Mouse (Mus musculus): ENCODE results near the gene Dop1b. TPM values are rescaled to one million over a fixed set of nuclear protein-coding genes. Genes with fewer than 3 reads are reported as not detected.

Dop1b gene
- polyA plus RNA-seq, 1 experiment: 13.4 TPM

DNA sequence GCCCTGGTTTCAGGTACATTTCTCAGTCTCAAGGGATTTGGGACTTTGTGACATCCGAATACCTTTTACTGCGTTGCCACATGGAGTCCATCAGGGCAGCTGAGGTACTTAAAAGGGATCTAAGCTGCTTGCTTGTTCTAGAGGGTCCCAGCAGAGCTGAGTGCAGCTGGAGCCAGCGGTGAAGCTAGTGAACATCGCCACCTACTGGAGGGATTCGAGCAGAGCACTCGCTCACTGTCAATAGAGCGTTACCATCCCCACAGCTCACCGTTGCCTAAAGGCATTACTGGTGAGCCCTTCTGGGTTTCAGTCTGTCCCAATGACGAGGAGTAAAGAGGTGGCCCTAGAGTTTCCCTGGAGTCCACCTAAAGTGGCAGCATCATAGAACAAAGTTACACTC lies 74.1 kb downstream of the Dop1b start:
- Histone ChIP-seq H3K4me2 (ENCODE audit: low read depth) (no peak overlapping the region), H3K4me3 (no peak overlapping the region), H3ac (ENCODE audit: control insufficient read depth, insufficient read length) (no peak overlapping the region), H3K79me2 (ENCODE audit: control insufficient read depth, insufficient read depth) (no peaks in the 10 kb centered on the region), H3K36me3 (ENCODE audit: control insufficient read depth, insufficient read depth) (no peaks in the 10 kb centered on the region), H3K27me3 (ENCODE audit: control insufficient read depth, insufficient read depth, insufficient read length) (no peaks in the 10 kb centered on the region)
- no peak for TF ChIP-seq POLR2A (IDR thresholded peaks at IDR 0.05; ENCODE audit: insufficient read length, low read depth)
- no peak for TF ChIP-seq SRF (IDR thresholded peaks at IDR 0.05; ENCODE audit: control insufficient read depth, insufficient read length, low read depth)

DNA sequence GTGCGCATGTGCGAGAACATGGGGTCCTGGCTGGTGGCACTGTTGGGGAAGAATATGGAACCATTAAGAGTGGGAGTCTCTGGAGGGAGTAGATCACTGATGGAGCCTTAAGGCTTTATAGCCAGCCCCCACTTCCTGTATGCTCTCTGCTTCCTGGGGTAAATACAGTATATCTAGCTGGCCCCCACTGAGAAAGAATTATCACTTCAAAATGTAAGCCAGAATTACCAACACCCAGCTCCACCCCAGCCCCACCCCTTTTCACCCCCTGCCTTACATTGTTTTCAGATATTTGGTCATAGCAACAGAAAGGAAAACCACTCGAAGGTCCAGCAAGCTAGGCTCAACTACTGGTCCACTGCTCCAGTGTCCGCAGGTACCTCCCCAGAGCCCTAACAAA lies 76.7 kb downstream of the Dop1b start:
- Histone ChIP-seq H3K79me2 (ENCODE audit: control insufficient read depth, insufficient read depth) (no peaks in the 10 kb centered on the region), H3K36me3 (ENCODE audit: control insufficient read depth, insufficient read depth) (no peaks in the 10 kb centered on the region), H3ac (ENCODE audit: control insufficient read depth, insufficient read length) (no peak overlapping the region), H3K4me3 (no peak overlapping the region), H3K4me2 (ENCODE audit: low read depth) (no peak overlapping the region), H3K27me3 (ENCODE audit: control insufficient read depth, insufficient read depth, insufficient read length) (no peaks in the 10 kb centered on the region)
- TF ChIP-seq POLR2AphosphoS2 (IDR thresholded peaks at IDR 0.05; ENCODE audit: insufficient read length, low read depth): no peak

DNA sequence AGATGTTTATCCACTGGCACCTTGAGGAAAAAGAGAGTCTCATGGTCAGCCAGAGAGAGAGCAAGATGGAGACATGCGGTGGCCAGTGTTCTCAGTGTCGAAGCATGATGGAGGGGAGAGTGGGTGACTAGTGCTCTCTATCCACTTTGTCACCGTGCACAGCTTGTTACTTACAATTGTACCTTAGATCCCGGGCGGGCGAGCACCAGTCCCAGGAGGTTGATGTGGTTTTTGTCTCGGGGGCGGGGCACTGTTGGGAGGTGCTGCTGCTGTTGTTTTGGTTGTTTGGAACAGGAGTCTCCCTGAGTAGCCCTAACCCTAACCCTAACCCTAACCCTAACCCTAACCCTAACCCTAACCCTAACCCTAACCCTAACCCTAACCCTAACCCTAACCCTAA lies 77.2 kb downstream of the Dop1b start:
- TF ChIP-seq SRF (IDR thresholded peaks at IDR 0.05; ENCODE audit: control insufficient read depth, insufficient read length, low read depth) (no peak), REST (IDR thresholded peaks at IDR 0.05; ENCODE audit: insufficient read depth, insufficient read length) (no peak), MYOD1 (IDR thresholded peaks at IDR 0.05; ENCODE audit: control insufficient read depth in 1 of 3, insufficient read length in 2 of 3, low read depth in 2 of 3) (no peak), MAX (IDR thresholded peaks at IDR 0.05; ENCODE audit: low read depth) (no peak), CEBPB (IDR thresholded peaks at IDR 0.05; ENCODE audit: insufficient read depth, poor library complexity, severe bottlenecking) (no peak), TCF12 (IDR thresholded peaks at IDR 0.05; ENCODE audit: insufficient read depth, poor library complexity, severe bottlenecking) (no peak), E2F4 (IDR thresholded peaks at IDR 0.05; ENCODE audit: insufficient read depth) (no peak), POLR2AphosphoS2 (IDR thresholded peaks at IDR 0.05; ENCODE audit: insufficient read length, low read depth) (no peak), TCF3 (IDR thresholded peaks at IDR 0.05; ENCODE audit: insufficient read length, low read depth) (no peak), USF1 (IDR thresholded peaks at IDR 0.05; ENCODE audit: low read depth) (no peak), MYOG (IDR thresholded peaks at IDR 0.05; ENCODE audit: control insufficient read depth in 1 of 3, insufficient read depth in 1 of 3, insufficient read length in 2 of 3, low read depth in 2 of 3) (no peak), POLR2A (IDR thresholded peaks at IDR 0.05; ENCODE audit: insufficient read length, low read depth) (no peak)
- Histone ChIP-seq H3ac (ENCODE audit: control insufficient read depth, insufficient read length) (no peak overlapping the region), H3K4me2 (ENCODE audit: low read depth) (no peak overlapping the region), H3K79me2 (ENCODE audit: control insufficient read depth, insufficient read depth) (no peaks in the 10 kb centered on the region), H3K27me3 (ENCODE audit: control insufficient read depth, insufficient read depth, insufficient read length) (no peaks in the 10 kb centered on the region), H3K36me3 (ENCODE audit: control insufficient read depth, insufficient read depth) (no peaks in the 10 kb centered on the region), H3K4me3 (no peak overlapping the region)

DNA sequence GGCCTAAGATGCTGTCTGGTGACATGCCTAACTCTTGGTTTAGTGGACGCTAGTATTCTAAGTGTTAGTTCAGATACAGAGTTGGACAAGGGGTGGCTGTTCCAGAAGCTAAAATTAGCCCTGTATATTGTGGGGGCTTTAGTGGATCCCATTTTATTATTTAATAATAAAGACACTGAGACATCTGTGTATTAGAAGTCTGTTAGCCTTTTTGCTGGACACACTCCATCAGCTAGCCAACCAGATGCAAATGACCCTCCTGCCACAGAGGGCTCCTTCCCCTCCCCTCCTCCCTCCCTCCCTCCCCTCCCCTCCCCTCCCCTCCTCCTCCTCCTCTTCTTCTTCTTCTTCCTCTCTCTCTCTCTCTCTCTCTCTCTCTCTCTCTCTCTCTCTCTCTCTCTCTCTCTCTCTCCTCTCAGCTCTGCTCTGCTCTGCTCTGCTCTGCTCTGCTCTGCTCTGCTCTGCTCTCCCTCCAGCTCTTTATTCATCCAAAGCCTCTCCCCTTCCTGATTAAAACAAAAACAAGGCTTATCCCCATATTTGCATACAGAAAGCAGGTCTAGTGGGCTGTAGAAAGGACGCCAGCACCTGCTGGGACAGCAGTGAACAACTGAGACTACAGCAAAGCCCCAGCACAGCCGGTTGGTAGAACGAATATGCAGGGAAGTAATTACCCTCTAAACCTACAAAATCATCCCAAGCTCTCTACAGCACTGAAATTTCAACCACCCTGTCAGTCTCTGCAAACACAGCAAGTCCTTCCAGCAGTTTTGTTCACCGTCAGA lies 78.5 kb downstream of the Dop1b start:
- Histone ChIP-seq H3K36me3 (ENCODE audit: control insufficient read depth, insufficient read depth) (no peaks in the 10 kb centered on the region), H3K4me3 (no peak overlapping the region), H3ac (ENCODE audit: control insufficient read depth, insufficient read length) (no peak overlapping the region), H3K27me3 (ENCODE audit: control insufficient read depth, insufficient read depth, insufficient read length) (no peaks in the 10 kb centered on the region), H3K79me2 (ENCODE audit: control insufficient read depth, insufficient read depth) (no peaks in the 10 kb centered on the region), H3K4me2 (ENCODE audit: low read depth) (no peak overlapping the region)
- TF ChIP-seq MYOD1 (IDR thresholded peaks at IDR 0.05; ENCODE audit: control insufficient read depth in 1 of 3, insufficient read length in 2 of 3, low read depth in 2 of 3): no peak
- no peak for TF ChIP-seq USF1 (IDR thresholded peaks at IDR 0.05; ENCODE audit: low read depth)
- TF ChIP-seq TCF3 (IDR thresholded peaks at IDR 0.05; ENCODE audit: insufficient read length, low read depth): no peak
- TF ChIP-seq SRF (IDR thresholded peaks at IDR 0.05; ENCODE audit: control insufficient read depth, insufficient read length, low read depth): no peak
- no peak for TF ChIP-seq TCF12 (IDR thresholded peaks at IDR 0.05; ENCODE audit: insufficient read depth, poor library complexity, severe bottlenecking)
- no peak for TF ChIP-seq CEBPB (IDR thresholded peaks at IDR 0.05; ENCODE audit: insufficient read depth, poor library complexity, severe bottlenecking)
- TF ChIP-seq POLR2AphosphoS2 (IDR thresholded peaks at IDR 0.05; ENCODE audit: insufficient read length, low read depth): no peak
- TF ChIP-seq POLR2A (IDR thresholded peaks at IDR 0.05; ENCODE audit: insufficient read length, low read depth): no peak
- no peak for TF ChIP-seq E2F4 (IDR thresholded peaks at IDR 0.05; ENCODE audit: insufficient read depth)
- TF ChIP-seq MYOG (IDR thresholded peaks at IDR 0.05; ENCODE audit: control insufficient read depth in 1 of 3, insufficient read depth in 1 of 3, insufficient read length in 2 of 3, low read depth in 2 of 3): no peak
- no peak for TF ChIP-seq MAX (IDR thresholded peaks at IDR 0.05; ENCODE audit: low read depth)
- TF ChIP-seq REST (IDR thresholded peaks at IDR 0.05; ENCODE audit: insufficient read depth, insufficient read length): no peak

DNA sequence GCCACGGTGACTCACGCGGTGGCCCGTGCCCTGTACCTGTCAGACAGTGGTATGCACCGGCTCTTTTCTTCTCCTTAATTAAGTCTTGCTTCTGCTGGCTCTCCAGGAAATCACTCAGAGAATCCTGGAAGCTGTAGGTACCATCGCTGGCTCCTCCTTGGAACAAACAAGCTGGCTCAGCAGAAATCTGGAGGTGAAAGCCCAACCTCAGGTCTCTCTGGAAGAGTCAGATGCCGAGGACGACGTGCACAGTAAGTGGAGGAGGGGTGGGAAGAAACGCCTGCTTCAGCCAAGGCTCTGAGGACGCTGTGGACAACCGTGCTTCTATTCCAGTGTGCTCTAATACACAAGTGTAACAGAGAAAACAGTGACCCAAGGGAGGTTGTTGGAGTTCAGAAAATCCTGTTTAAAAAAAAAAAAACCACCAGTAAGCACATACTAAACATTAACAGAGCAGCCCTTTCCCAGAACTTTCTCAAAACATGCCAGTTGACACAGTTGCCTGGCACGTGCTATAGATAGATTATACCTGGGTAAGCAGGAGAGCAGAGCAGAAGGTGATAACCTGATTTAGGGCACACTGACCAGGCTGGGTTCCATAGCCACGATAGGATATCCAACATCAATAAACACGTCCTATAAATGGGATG lies 81.4 kb downstream of the Dop1b start:
- Histone ChIP-seq H3K4me3 (peak overlapping the region; percentile 16), H3K79me2 (ENCODE audit: control insufficient read depth, insufficient read depth) (no peaks in the 10 kb centered on the region), H3ac (ENCODE audit: control insufficient read depth, insufficient read length) (no peak overlapping the region), H3K4me2 (ENCODE audit: low read depth) (peak overlapping the region; percentile 42), H3K36me3 (ENCODE audit: control insufficient read depth, insufficient read depth) (no peaks in the 10 kb centered on the region), H3K27me3 (ENCODE audit: control insufficient read depth, insufficient read depth, insufficient read length) (no peaks in the 10 kb centered on the region)
- TF ChIP-seq CEBPB (IDR thresholded peaks at IDR 0.05; ENCODE audit: insufficient read depth, poor library complexity, severe bottlenecking): no peak
- no peak for TF ChIP-seq REST (IDR thresholded peaks at IDR 0.05; ENCODE audit: insufficient read depth, insufficient read length)
- no peak for TF ChIP-seq MYOG (IDR thresholded peaks at IDR 0.05; ENCODE audit: control insufficient read depth in 1 of 3, insufficient read depth in 1 of 3, insufficient read length in 2 of 3, low read depth in 2 of 3)

Data from myocyte (in vitro differentiated cells).